Mouse (Mus musculus): ENCODE results near the gene Mydgf.

GRCm38 (mm10) chr17:56128246-56128645 is 55.5 kb downstream of the Mydgf start:
- TF ChIP-seq POLR2A (IDR thresholded peaks at IDR 0.05; ENCODE audit: low read depth, low read length) = no peak
- no peak for TF ChIP-seq CTCF (IDR thresholded peaks at IDR 0.05; ENCODE audit: extremely low read depth, insufficient read depth, insufficient read length, insufficient replicate concordance)
